Mouse (Mus musculus): Measurements from ENCODE around the gene Cox8a. TPM values are rescaled to one million over a fixed set of nuclear protein-coding genes. Genes with fewer than 3 reads are reported as not detected.

Gene Cox8a
- polyA plus RNA-seq, 1 experiment from 2014 or later: 789 TPM

- H3K4me2 ChIP-seq: peak overlapping the region; percentile 99
- no peak for ATAC-seq (ENCODE audit: low FRiP score)
- H3K9me3 ChIP-seq: no peaks in the 10 kb centered on the region
- peaks cover 32% of the 10 kb centered on the region for H3K4me1 ChIP-seq
- WGBS: 4% methylated on average over 13 of the region's 13 CpGs
- peak overlapping the region; percentile 83 for H3K9ac ChIP-seq
- peaks cover 13% of the 10 kb centered on the region; the same call in 1 of the 2 replicates for H3K36me3 ChIP-seq (replicated peaks)
- peak overlapping the region; percentile 66 for H3K4me3 ChIP-seq (replicated peaks)
- H3K27me3 ChIP-seq: no peaks in the 10 kb centered on the region; the same call in 1 of the 2 replicates
- peak overlapping the region; percentile 87 for H3K27ac ChIP-seq
Observed at GRCm38 (mm10) chr19:7240291-7240690, 22.9 kb upstream of the Cox8a start.

GRCm38 (mm10) chr19:7239574-7239973, 22.2 kb upstream of the Cox8a start:
- WGBS: 83% methylated on average over 3 of the region's 3 CpGs

GRCm38 (mm10) chr19:7236742-7237141, 19.3 kb upstream of the Cox8a start:
- WGBS: 92% methylated on average over 4 of the region's 4 CpGs
- no peak for ATAC-seq (ENCODE audit: low FRiP score)
- H3K27me3 ChIP-seq: no peaks in the 10 kb centered on the region
- H3K4me3 ChIP-seq (replicated peaks): no peak overlapping the region
- H3K27ac ChIP-seq: no peak overlapping the region
- H3K9ac ChIP-seq: no peak overlapping the region
- no peaks in the 10 kb centered on the region for H3K9me3 ChIP-seq
- peaks cover 37% of the 10 kb centered on the region for H3K36me3 ChIP-seq (replicated peaks)
- H3K4me2 ChIP-seq: no peak overlapping the region
- H3K4me1 ChIP-seq: peaks cover 32% of the 10 kb centered on the region

More at GRCm38 (mm10) chr19:7239574-7239973, 22.2 kb upstream of the Cox8a start:
- Histone ChIP-seq H3K27me3 (no peaks in the 10 kb centered on the region; the same call in 1 of the 2 replicates), H3K4me1 (peaks cover 32% of the 10 kb centered on the region), H3K27ac (no peak overlapping the region), H3K9ac (peak overlapping the region; percentile 83), H3K36me3 (replicated peaks) (peaks cover 13% of the 10 kb centered on the region; the same call in 1 of the 2 replicates), H3K4me3 (replicated peaks) (peak overlapping the region; percentile 66), H3K4me2 (peak overlapping the region; percentile 99), H3K9me3 (no peaks in the 10 kb centered on the region)
- ATAC-seq (ENCODE audit: low FRiP score): no peak

- WGBS: 95% methylated on average over 2 of the region's 2 CpGs
- Histone ChIP-seq H3K27ac (no peak overlapping the region), H3K9me3 (no peaks in the 10 kb centered on the region), H3K9ac (0 out of 2 replicates have a peak overlapping the region, but pooled peaks have one; percentile 4), H3K4me2 (no peak overlapping the region), H3K4me1 (peaks cover 26% of the 10 kb centered on the region), H3K27me3 (no peaks in the 10 kb centered on the region), H3K4me3 (replicated peaks) (no peak overlapping the region), H3K36me3 (replicated peaks) (peaks cover 44% of the 10 kb centered on the region)
- ATAC-seq (ENCODE audit: low FRiP score): no peak
Observed at GRCm38 (mm10) chr19:7236011-7236410, 18.6 kb upstream of the Cox8a start.

GRCm38 (mm10) chr19:7235461-7235860, 18.0 kb upstream of the Cox8a start:
- Histone ChIP-seq H3K4me1 (peaks cover 26% of the 10 kb centered on the region), H3K27me3 (no peaks in the 10 kb centered on the region), H3K4me3 (replicated peaks) (no peak overlapping the region), H3K27ac (no peak overlapping the region), H3K4me2 (no peak overlapping the region), H3K9me3 (no peaks in the 10 kb centered on the region), H3K36me3 (replicated peaks) (peaks cover 48% of the 10 kb centered on the region), H3K9ac (no peak overlapping the region)
- no peak for ATAC-seq (ENCODE audit: low FRiP score)
- WGBS: 95% methylated on average over 9 of the region's 9 CpGs

GRCm38 (mm10) chr19:7234537-7235221, 17.3 kb upstream of the Cox8a start:
- no peak overlapping the region for H3K27ac ChIP-seq
- no peak overlapping the region for H3K4me3 ChIP-seq (replicated peaks)
- H3K9me3 ChIP-seq: no peaks in the 10 kb centered on the region
- peaks cover 19% of the 10 kb centered on the region for H3K4me1 ChIP-seq
- H3K4me2 ChIP-seq: no peak overlapping the region
- WGBS: 60% methylated on average over 8 of the region's 8 CpGs
- no peaks in the 10 kb centered on the region for H3K27me3 ChIP-seq
- H3K9ac ChIP-seq: no peak overlapping the region
- H3K36me3 ChIP-seq (replicated peaks): peaks cover 56% of the 10 kb centered on the region
- peak; percentile 85 for ATAC-seq (ENCODE audit: low FRiP score)

GRCm38 (mm10) chr19:7226511-7226914, 9.1 kb upstream of the Cox8a start:
- no peak overlapping the region for H3K9ac ChIP-seq
- H3K36me3 ChIP-seq (replicated peaks): peaks cover 59% of the 10 kb centered on the region

GRCm38 (mm10) chr19:7225096-7225690, 7.8 kb upstream of the Cox8a start:
- ATAC-seq (ENCODE audit: low FRiP score): no peak
- 90% methylated on average over 9 of the region's 9 CpGs for WGBS
- H3K27me3 ChIP-seq: no peaks in the 10 kb centered on the region
- H3K4me1 ChIP-seq: no peaks in the 10 kb centered on the region
- no peak overlapping the region for H3K4me2 ChIP-seq
- H3K36me3 ChIP-seq (replicated peaks): peaks cover 48% of the 10 kb centered on the region
- H3K27ac ChIP-seq: no peak overlapping the region
- no peak overlapping the region for H3K9ac ChIP-seq
- H3K4me3 ChIP-seq (replicated peaks): no peak overlapping the region
- no peaks in the 10 kb centered on the region for H3K9me3 ChIP-seq

More at GRCm38 (mm10) chr19:7226511-7226914, 9.1 kb upstream of the Cox8a start:
- Histone ChIP-seq H3K4me3 (replicated peaks) (no peak overlapping the region), H3K4me1 (no peaks in the 10 kb centered on the region), H3K27me3 (no peaks in the 10 kb centered on the region), H3K9me3 (no peaks in the 10 kb centered on the region), H3K4me2 (no peak overlapping the region), H3K27ac (no peak overlapping the region)
- 81% methylated on average over 6 of the region's 6 CpGs for WGBS
- ATAC-seq (ENCODE audit: low FRiP score): no peak

GRCm38 (mm10) chr19:7224253-7224652, 6.8 kb upstream of the Cox8a start:
- H3K9me3 ChIP-seq: no peaks in the 10 kb centered on the region
- H3K27me3 ChIP-seq: no peaks in the 10 kb centered on the region
- H3K36me3 ChIP-seq (replicated peaks): peaks cover 38% of the 10 kb centered on the region
- no peak overlapping the region for H3K27ac ChIP-seq
- no peak for ATAC-seq (ENCODE audit: low FRiP score)
- H3K4me1 ChIP-seq: no peaks in the 10 kb centered on the region
- 86% methylated on average over 3 of the region's 3 CpGs for WGBS
- H3K4me2 ChIP-seq: no peak overlapping the region
- H3K4me3 ChIP-seq (replicated peaks): no peak overlapping the region
- no peak overlapping the region for H3K9ac ChIP-seq

GRCm38 (mm10) chr19:7223488-7223887, 6.1 kb upstream of the Cox8a start:
- ATAC-seq (ENCODE audit: low FRiP score): no peak
- H3K27ac ChIP-seq: no peak overlapping the region
- H3K4me3 ChIP-seq (replicated peaks): no peak overlapping the region
- no peaks in the 10 kb centered on the region; the same call in 1 of the 2 replicates for H3K4me1 ChIP-seq
- no peak overlapping the region for H3K4me2 ChIP-seq
- H3K9me3 ChIP-seq: no peaks in the 10 kb centered on the region
- H3K9ac ChIP-seq: no peak overlapping the region
- H3K36me3 ChIP-seq (replicated peaks): peaks cover 31% of the 10 kb centered on the region
- H3K27me3 ChIP-seq: no peaks in the 10 kb centered on the region

GRCm38 (mm10) chr19:7222196-7222595, 4.8 kb upstream of the Cox8a start:
- H3K4me3 ChIP-seq (replicated peaks): no peak overlapping the region
- H3K9ac ChIP-seq: no peak overlapping the region
- no peaks in the 10 kb centered on the region for H3K27me3 ChIP-seq
- H3K27ac ChIP-seq: no peak overlapping the region
- peaks cover 7% of the 10 kb centered on the region; the same call in 1 of the 2 replicates for H3K4me1 ChIP-seq
- H3K4me2 ChIP-seq: no peak overlapping the region
- H3K36me3 ChIP-seq (replicated peaks): peaks cover 18% of the 10 kb centered on the region
- no peak for ATAC-seq (ENCODE audit: low FRiP score)
- 90% methylated on average over 6 of the region's 6 CpGs for WGBS
- no peaks in the 10 kb centered on the region for H3K9me3 ChIP-seq

- ATAC-seq (ENCODE audit: low FRiP score): no peak
- H3K4me2 ChIP-seq: no peak overlapping the region
- no peaks in the 10 kb centered on the region for H3K27me3 ChIP-seq
- H3K9ac ChIP-seq: no peak overlapping the region
- H3K4me3 ChIP-seq (replicated peaks): no peak overlapping the region
- WGBS: 99% methylated on average over 5 of the region's 5 CpGs
- peaks cover 25% of the 10 kb centered on the region for H3K4me1 ChIP-seq
- H3K36me3 ChIP-seq (replicated peaks): peaks cover 25% of the 10 kb centered on the region
- no peak overlapping the region for H3K27ac ChIP-seq
- H3K9me3 ChIP-seq: no peaks in the 10 kb centered on the region
Observed at GRCm38 (mm10) chr19:7218753-7219152, 1.3 kb upstream of the Cox8a start.

GRCm38 (mm10) chr19:7217926-7218267, 481 bp upstream of the Cox8a start:
- H3K36me3 ChIP-seq (replicated peaks): peaks cover 33% of the 10 kb centered on the region
- peak overlapping the region; percentile 46; the same call in 1 of the 2 replicates for H3K9ac ChIP-seq
- peak overlapping the region; percentile 93 for H3K4me3 ChIP-seq (replicated peaks)
- H3K27ac ChIP-seq: 0 out of 2 replicates have a peak overlapping the region, but pooled peaks have one; percentile 43
- peaks cover 25% of the 10 kb centered on the region for H3K4me1 ChIP-seq
- no peaks in the 10 kb centered on the region for H3K9me3 ChIP-seq
- 9% methylated on average over 6 of the region's 6 CpGs for WGBS
- H3K4me2 ChIP-seq: peak overlapping the region; percentile 81
- H3K27me3 ChIP-seq: no peaks in the 10 kb centered on the region
- ATAC-seq (ENCODE audit: low FRiP score): no peak; the same call in 1 of the 2 replicates

Measured in forebrain, embryonic 12.5 days (tissue).